Mouse (Mus musculus): ENCODE measurements around the gene H2-Ob.

- no peak for TF ChIP-seq CTCF (IDR thresholded peaks at IDR 0.05; ENCODE audit: insufficient read depth, low read depth, low read length)
- no peak for TF ChIP-seq POLR2A (IDR thresholded peaks at IDR 0.05; ENCODE audit: insufficient read depth, low read depth, low read length)
Measured at GRCm38 (mm10) chr17:34257594-34258375, 19.1 kb downstream of the H2-Ob start, which contains the start of gene H2-Ab1.

Data from olfactory bulb, adult 2 months (tissue).